Mouse (Mus musculus): ENCODE measurements around the gene Pim2. TPM values are rescaled to one million over a fixed set of nuclear protein-coding genes. Genes with fewer than 3 reads are reported as not detected.
"Not testable (repeated sequence)": the region's sequence is repeated elsewhere in the genome, so short reads cannot be mapped to it uniquely, and the experiment has no call there.

Gene Pim2
- polyA plus RNA-seq, 3 experiments from 2014 or later: 29.8 to 42.0 (median 39.9) TPM

DNA sequence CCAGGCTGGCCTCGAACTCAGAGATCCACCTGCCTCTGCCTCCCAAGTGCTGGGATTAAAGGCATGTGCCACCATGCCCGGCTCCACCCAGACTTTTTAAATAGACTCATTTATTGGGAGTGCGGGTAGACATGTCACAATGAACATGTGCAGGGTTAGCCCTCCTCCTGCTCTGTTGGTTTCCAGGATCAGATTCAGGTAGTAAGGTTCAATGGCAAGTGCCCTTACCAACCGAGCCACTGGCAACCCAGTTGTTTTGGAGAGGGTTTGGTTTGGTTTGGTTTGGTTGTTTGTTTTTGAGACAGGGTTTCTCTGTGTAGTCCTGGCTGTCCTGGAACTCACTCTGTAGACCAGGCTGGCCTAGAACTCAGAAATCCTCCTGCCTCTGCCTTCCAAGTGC, 31.2 kb downstream of the Pim2 start, which contains the start of gene Gm10490:
TSS of gene Gm10490 (plus strand) at position 301 of the 400 bp plus-strand sequence.
- not testable (repeated sequence) for ATAC-seq

- ATAC-seq: no peak
Measured at GRCm38 (mm10) chrX:7910473-7910872, 32.4 kb downstream of the Pim2 start.

DNA sequence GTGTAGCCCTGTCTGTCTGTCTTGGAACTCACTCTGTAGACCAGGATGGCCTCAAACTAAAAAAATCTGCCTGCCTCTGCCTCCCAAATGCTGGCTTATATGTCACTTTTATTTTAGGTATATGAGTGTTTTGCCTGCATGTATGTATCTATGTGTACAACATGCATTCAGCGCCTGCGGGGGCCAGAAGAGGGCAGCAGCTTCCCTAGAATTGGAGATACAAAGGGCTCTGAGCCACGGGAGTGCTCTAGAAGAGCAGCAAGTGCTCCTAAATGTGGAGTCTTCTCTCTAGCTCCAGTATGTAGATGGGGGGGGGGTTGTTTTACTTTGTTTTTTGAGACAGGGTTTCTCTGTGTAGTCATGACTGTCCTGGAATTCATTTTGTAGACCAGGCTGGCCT, 37.6 kb downstream of the Pim2 start:
- not testable (repeated sequence) for ATAC-seq

GRCm38 (mm10) chrX:7917960-7918359, 39.9 kb downstream of the Pim2 start:
- not testable (repeated sequence) for ATAC-seq

- ATAC-seq: no peak
Measured at GRCm38 (mm10) chrX:7919601-7920383, 41.7 kb downstream of the Pim2 start, which contains the start of gene Pcsk1n. Gene Pcsk1n (plus strand): TSS chrX:7919822.

- no peak for ATAC-seq
Measured at GRCm38 (mm10) chrX:7922032-7922431, 44.0 kb downstream of the Pim2 start.

- no peak for ATAC-seq
Measured at GRCm38 (mm10) chrX:7926266-7926665, 48.2 kb downstream of the Pim2 start.

DNA sequence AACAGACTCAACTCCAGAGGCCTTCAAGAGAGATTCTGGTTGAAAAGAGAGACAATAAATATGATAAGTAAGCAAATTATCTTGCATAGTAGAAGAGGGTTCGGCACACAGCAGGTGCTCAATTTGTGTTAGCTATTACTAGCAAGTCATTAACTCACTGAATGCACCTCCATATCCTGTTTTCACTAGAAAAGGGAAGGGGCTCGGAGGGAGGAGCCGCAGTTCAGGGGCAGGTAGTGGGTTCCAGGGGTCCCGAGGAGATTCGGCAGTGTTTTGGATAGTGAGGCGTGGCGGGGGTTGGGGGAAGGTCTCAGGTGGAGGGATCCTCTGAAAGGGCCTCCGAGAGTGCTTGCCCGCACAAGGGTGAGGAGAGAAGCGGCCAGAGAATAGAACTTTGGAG, 49.1 kb downstream of the Pim2 start:
- ATAC-seq: no peak

GRCm38 (mm10) chrX:7928270-7928790, 50.3 kb downstream of the Pim2 start, which contains the start of gene Eras:
Gene Eras (minus strand): TSS chrX:7928607.
- no peak for ATAC-seq

Other genes with a start within 250 kb of the Pim2 start
- gene Syp, start 239.8 kb upstream of the Pim2 start, polyA plus RNA-seq (2017; shearing (Covaris generic)): 1 to 10 TPM; 1.8 to 7.0 (median 7.0) TPM
- 1 to 10 TPM; 4.6 to 8.3 (median 7.4) TPM for gene Prickle3, start 221.0 kb upstream of the Pim2 start, polyA plus RNA-seq (2017; shearing (Covaris generic))
- gene Plp2, start 206.9 kb upstream of the Pim2 start, polyA plus RNA-seq (2017; shearing (Covaris generic)): 100 to 1,000 TPM; 140 to 192 (median 157) TPM
- not detected for gene Magix, start 197.0 kb upstream of the Pim2 start, polyA plus RNA-seq (2017; shearing (Covaris generic))
- gene Gpkow, start 181.1 kb upstream of the Pim2 start, polyA plus RNA-seq (2017; shearing (Covaris generic)): 10 to 100 TPM; 48.0 to 54.7 (median 52.7) TPM
- gene Wdr45, start 163.9 kb upstream of the Pim2 start, polyA plus RNA-seq (2017; shearing (Covaris generic)): 10 to 100 TPM; 39.0 to 53.6 (median 47.3) TPM
- gene Gm45208, start 156.0 kb upstream of the Pim2 start, polyA plus RNA-seq (2017; shearing (Covaris generic)): not detected
- gene Praf2, start 149.8 kb upstream of the Pim2 start, polyA plus RNA-seq (2017; shearing (Covaris generic)): 10 to 100 TPM; 33.2 to 42.0 (median 41.3) TPM
- under 1 TPM in 1 of 3 experiments, not detected in 2; 0.59 TPM for gene Ccdc120, start 127.4 kb upstream of the Pim2 start, polyA plus RNA-seq (2017; shearing (Covaris generic))
- 10 to 100 TPM; 12.6 to 15.0 (median 12.9) TPM for gene Tfe3, start 115.7 kb upstream of the Pim2 start, polyA plus RNA-seq (2017; shearing (Covaris generic))
- gene Gripap1, start 88.5 kb upstream of the Pim2 start, polyA plus RNA-seq (2017; shearing (Covaris generic)): 10 to 100 TPM; 46.3 to 91.0 (median 68.7) TPM
- 1 to 10 TPM in 1 of 3 experiments, under 1 TPM in 2; 0.43 to 1.1 (median 0.50) TPM for gene Kcnd1, start 56.0 kb upstream of the Pim2 start, polyA plus RNA-seq (2017; shearing (Covaris generic))
- 10 to 100 TPM; 18.2 to 34.2 (median 24.7) TPM for gene Otud5, start 36.9 kb upstream of the Pim2 start, polyA plus RNA-seq (2017; shearing (Covaris generic))
- gene Slc35a2, start 5.8 kb downstream of the Pim2 start, polyA plus RNA-seq (2017; shearing (Covaris generic)): 10 to 100 TPM; 18.6 to 23.6 (median 18.7) TPM
- gene Pqbp1, start 21.0 kb downstream of the Pim2 start, polyA plus RNA-seq (2017; shearing (Covaris generic)): 100 to 1,000 TPM in 1 of 3 experiments, 10 to 100 TPM in 2; 91.7 to 116 (median 99.0) TPM
- 100 to 1,000 TPM; 116 to 127 (median 123) TPM for gene Timm17b, start 21.1 kb downstream of the Pim2 start, polyA plus RNA-seq (2017; shearing (Covaris generic))
- not detected for gene Gm10491, start 29.6 kb downstream of the Pim2 start, polyA plus RNA-seq (2017; shearing (Covaris generic))
- not detected for gene Gm10490, start 31.3 kb downstream of the Pim2 start, polyA plus RNA-seq (2017; shearing (Covaris generic))
- gene Pcsk1n, start 41.6 kb downstream of the Pim2 start, polyA plus RNA-seq (2017; shearing (Covaris generic)): not detected
- gene Eras, start 50.3 kb downstream of the Pim2 start, polyA plus RNA-seq (2017; shearing (Covaris generic)): not detected
- 10 to 100 TPM in 1 of 3 experiments, 1 to 10 TPM in 2; 6.2 to 12.7 (median 9.4) TPM for gene Hdac6, start 69.6 kb downstream of the Pim2 start, polyA plus RNA-seq (2017; shearing (Covaris generic))
- gene Gata1, start 99.8 kb downstream of the Pim2 start, polyA plus RNA-seq (2017; shearing (Covaris generic)): 10 to 100 TPM in 2 of 3 experiments, not detected in 1; 25.6 to 27.7 TPM
- not detected for gene Glod5, start 140.2 kb downstream of the Pim2 start, polyA plus RNA-seq (2017; shearing (Covaris generic))
- gene Suv39h1, start 196.5 kb downstream of the Pim2 start, polyA plus RNA-seq (2017; shearing (Covaris generic)): 10 to 100 TPM; 14.7 to 26.1 (median 20.7) TPM
- gene Was, start 212.2 kb downstream of the Pim2 start, polyA plus RNA-seq (2017; shearing (Covaris generic)): 10 to 100 TPM; 18.3 to 24.3 (median 22.3) TPM

All from inflammation-experienced regulatory T-cells, adult 6 months (primary cell).